Mouse (Mus musculus) hindbrain, embryonic 12.5 days (tissue): Measurements from ENCODE around the gene Fry. TPM values are rescaled to one million over a fixed set of nuclear protein-coding genes. Genes with fewer than 3 reads are reported as not detected.
A peak's percentile ranks its signal among the peaks of the same experiment; 100 is the strongest.

Source experiments
- ATAC-seq: fragments of 200-750 bp; cut with Nextera tagmentation; 2 replicates; pipeline ENCODE4 v1.8.0; 2017; ENCODE audit warnings: moderate TSS enrichment; ENCODE audit not compliant: low FRiP score
- H3K27ac ChIP-seq: fragments of 300-500 bp; sonication (generic); 2 replicates; pipeline ENCODE4 v1.5.1; 2016; ENCODE audit warnings: mild to moderate bottlenecking
- H3K27me3 ChIP-seq: fragments of 300-500 bp; sonication (generic); 2 replicates; pipeline ENCODE4 v1.6.1; 2016; ENCODE audit warnings: mild to moderate bottlenecking
- H3K36me3 ChIP-seq: fragments of 300-500 bp; sonication (generic); 2 replicates; pipeline ENCODE4 v1.6.1; 2016; ENCODE audit warnings: mild to moderate bottlenecking
- H3K4me1 ChIP-seq: fragments of 300-500 bp; sonication (generic); 2 replicates; pipeline ENCODE4 v1.6.1; 2016
- H3K4me2 ChIP-seq: fragments of 300-500 bp; sonication (generic); replicated peaks from 2 replicates; pipeline ENCODE4 v1.6.1; 2016; ENCODE audit warnings: mild to moderate bottlenecking
- H3K4me3 ChIP-seq: fragments of 300-500 bp; sonication (generic); 2 replicates; pipeline ENCODE4 v1.5.1; 2016; ENCODE audit warnings: mild to moderate bottlenecking
- H3K9ac ChIP-seq: fragments of 300-500 bp; sonication (generic); 2 replicates; pipeline ENCODE4 v1.6.1; 2016; ENCODE audit warnings: mild to moderate bottlenecking, moderate library complexity
- H3K9me3 ChIP-seq: fragments of 300-500 bp; sonication (generic); replicated peaks from 2 replicates; pipeline ENCODE4 v1.6.1; 2016; ENCODE audit warnings: mild to moderate bottlenecking
- WGBS: fragments of 180-500 bp; shearing (Covaris S2); methylation state at CpG from one replicate; pipeline ENCODE4 v1.1.7; 2016; 5-methylcytosine and 5-hydroxymethylcytosine counted together
- polyA plus RNA-seq: library from polyadenylated mRNA; unstranded; fragments of >200 nt; fragmentation: Nextera tagmentation; extraction: Ambion mirVana; gene quantifications from 2 replicates; pipeline ENCODE4 v1.2.1, GENCODE M21; 2016

Gene Fry
- polyA plus RNA-seq, 1 experiment from 2014 or later: 27.9 TPM

DNA sequence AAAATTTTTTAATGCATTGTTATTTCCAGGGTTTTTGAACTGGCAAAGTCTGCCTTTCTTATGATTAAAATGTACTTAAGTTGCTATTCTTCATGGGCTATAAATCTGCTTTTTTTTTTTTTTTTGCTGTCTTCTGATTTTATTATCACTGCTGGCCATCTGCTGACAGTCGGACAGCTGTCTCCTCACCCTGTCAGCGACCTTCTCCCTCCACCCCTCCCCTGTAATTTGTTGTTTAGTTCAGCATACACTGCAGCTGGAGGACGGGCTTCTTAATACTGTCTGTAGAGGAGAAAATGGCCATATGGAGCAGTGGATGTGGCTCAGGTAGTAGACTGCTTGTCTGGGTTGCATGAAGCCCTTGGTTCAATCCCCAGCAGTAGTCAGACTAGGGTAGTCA is 173.7 kb downstream of the Fry start:
- Histone ChIP-seq H3K27me3 (no peaks in the 10 kb centered on the region; the same call in 1 of the 2 replicates), H3K27ac (no peak overlapping the region), H3K4me1 (peaks cover 8% of the 10 kb centered on the region; the same call in 1 of the 2 replicates), H3K9ac (no peak overlapping the region), H3K4me3 (no peak overlapping the region), H3K4me2 (no peak overlapping the region), H3K9me3 (no peaks in the 10 kb centered on the region), H3K36me3 (no peaks in the 10 kb centered on the region)
- 47% methylated on average over 3 of the region's 3 CpGs for WGBS
- ATAC-seq: no peak

DNA sequence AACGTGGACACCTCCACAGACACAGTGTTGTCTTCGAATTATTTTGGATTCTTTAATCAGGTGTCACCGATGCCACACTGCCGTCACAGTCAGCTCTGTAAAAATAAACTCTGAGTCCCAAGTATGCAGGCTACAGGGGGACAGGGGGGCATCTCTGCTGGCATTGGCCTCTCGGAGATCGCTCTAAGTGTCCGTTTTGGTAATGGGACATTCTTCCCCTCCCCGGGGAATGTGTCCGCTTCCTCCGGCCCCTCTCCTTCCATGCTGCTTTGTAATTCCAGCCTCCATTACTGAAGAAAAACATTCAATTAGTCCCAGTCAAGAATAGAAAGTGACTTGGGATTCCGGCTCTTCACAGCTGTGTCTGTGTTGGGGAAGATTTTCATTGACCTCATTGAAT is 175.9 kb downstream of the Fry start:
- no peak overlapping the region for H3K4me2 ChIP-seq
- H3K4me3 ChIP-seq: no peak overlapping the region
- H3K9ac ChIP-seq: no peak overlapping the region
- 58% methylated on average over 11 of the region's 11 CpGs for WGBS
- ATAC-seq: no peak
- H3K4me1 ChIP-seq: peaks cover 8% of the 10 kb centered on the region; the same call in 1 of the 2 replicates
- no peaks in the 10 kb centered on the region; the same call in 1 of the 2 replicates for H3K27me3 ChIP-seq
- no peaks in the 10 kb centered on the region for H3K36me3 ChIP-seq
- H3K27ac ChIP-seq: no peak overlapping the region
- no peaks in the 10 kb centered on the region for H3K9me3 ChIP-seq

DNA sequence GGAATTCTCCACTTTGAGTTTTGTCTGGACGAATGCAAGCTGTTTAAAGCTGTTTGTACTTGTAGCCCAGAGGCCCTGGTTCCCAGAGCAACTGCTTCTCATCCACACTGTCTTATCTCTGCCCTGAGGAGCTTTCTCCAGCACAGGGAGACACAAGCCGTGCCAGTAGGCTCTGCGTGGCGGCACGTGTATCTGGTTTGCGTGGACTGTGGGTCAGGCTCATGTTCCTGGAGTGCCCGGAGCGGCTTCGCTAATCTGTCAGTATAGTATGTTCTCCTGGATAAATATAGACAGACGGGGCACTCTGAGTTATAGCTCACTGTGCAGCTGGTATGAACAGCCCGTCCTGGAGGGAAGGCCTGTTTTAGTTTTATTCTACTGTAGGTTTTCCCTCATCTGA is 176.7 kb downstream of the Fry start:
- Histone ChIP-seq H3K36me3 (no peaks in the 10 kb centered on the region), H3K4me1 (peaks cover 8% of the 10 kb centered on the region; the same call in 1 of the 2 replicates), H3K27ac (no peak overlapping the region), H3K27me3 (no peaks in the 10 kb centered on the region; the same call in 1 of the 2 replicates), H3K9ac (no peak overlapping the region), H3K9me3 (no peaks in the 10 kb centered on the region), H3K4me3 (no peak overlapping the region), H3K4me2 (no peak overlapping the region)
- WGBS: 84% methylated on average over 11 of the region's 11 CpGs
- no peak for ATAC-seq

DNA sequence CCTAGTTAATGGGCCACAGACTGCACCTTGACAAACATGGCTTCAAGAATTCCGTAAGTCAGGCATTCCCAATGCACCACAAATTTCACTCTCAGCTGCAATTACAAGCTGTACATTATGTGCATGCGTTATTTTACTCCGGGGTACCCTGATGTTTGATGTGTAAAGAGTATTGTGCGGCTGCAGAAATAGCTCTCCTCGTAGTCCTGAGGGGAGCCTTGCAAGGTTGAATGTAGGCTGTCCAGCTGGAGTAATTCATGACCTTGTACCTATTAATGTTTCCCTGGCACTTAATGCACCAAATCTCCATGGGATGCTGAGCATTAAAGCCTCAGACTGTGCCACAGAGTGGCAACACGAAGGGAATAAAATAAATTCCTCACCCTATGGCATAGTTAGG is 180.5 kb downstream of the Fry start:
- ATAC-seq: no peak
- Histone ChIP-seq H3K4me2 (no peak overlapping the region), H3K4me1 (no peaks in the 10 kb centered on the region), H3K9ac (no peak overlapping the region), H3K36me3 (no peaks in the 10 kb centered on the region), H3K9me3 (no peaks in the 10 kb centered on the region), H3K4me3 (no peak overlapping the region), H3K27ac (no peak overlapping the region), H3K27me3 (no peaks in the 10 kb centered on the region; the same call in 1 of the 2 replicates)
- WGBS: 83% methylated on average over 6 of the region's 6 CpGs

DNA sequence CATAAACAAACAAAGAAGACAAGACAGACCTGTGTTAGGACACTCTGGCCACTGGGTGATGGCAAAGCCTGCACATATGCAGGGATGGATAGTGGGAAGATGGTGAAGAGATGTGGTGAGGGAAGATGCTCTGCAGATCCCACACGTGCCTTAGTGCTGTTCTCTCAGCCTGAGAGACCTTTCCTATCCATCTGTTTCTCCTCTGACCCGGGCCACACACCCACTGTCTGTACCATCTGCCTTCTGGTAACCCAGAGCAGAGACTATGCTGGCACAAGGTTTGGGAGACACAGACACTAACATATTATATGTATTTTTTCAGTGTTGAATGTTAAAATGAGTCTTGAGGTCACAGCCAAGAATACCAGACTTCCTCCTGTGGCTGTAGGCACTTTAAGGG is 183.7 kb downstream of the Fry start:
- Histone ChIP-seq H3K27ac (no peak overlapping the region), H3K4me2 (no peak overlapping the region), H3K36me3 (no peaks in the 10 kb centered on the region), H3K9ac (no peak overlapping the region), H3K9me3 (no peaks in the 10 kb centered on the region), H3K4me1 (no peaks in the 10 kb centered on the region), H3K4me3 (no peak overlapping the region), H3K27me3 (no peaks in the 10 kb centered on the region)
- ATAC-seq: no peak
- 81% methylated on average over 2 of the region's 2 CpGs for WGBS

DNA sequence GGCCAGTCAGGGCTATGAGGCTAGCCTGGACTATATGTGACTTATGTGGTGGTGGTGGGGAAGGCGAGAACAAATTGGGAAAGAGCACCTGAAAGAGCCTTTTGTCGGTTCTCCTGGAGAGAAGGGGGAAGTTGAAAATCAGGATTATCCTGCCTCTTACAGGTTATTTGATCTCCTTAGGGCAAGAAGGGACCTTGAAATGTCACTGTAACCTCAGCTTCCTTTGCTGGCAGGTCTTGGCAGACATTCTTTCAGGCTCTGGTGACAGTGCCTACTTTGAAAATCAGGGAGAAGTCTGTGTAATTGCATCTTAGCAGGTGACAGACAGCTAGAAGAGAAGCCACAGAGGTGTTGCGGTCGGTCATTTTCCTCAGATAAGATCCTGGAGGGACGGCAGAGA is 184.6 kb downstream of the Fry start:
- Histone ChIP-seq H3K36me3 (no peaks in the 10 kb centered on the region), H3K4me1 (no peaks in the 10 kb centered on the region), H3K4me3 (no peak overlapping the region), H3K4me2 (no peak overlapping the region), H3K9me3 (no peaks in the 10 kb centered on the region), H3K27ac (no peak overlapping the region), H3K9ac (no peak overlapping the region), H3K27me3 (no peaks in the 10 kb centered on the region)
- ATAC-seq: no peak
- 70% methylated on average over 5 of the region's 5 CpGs for WGBS

DNA sequence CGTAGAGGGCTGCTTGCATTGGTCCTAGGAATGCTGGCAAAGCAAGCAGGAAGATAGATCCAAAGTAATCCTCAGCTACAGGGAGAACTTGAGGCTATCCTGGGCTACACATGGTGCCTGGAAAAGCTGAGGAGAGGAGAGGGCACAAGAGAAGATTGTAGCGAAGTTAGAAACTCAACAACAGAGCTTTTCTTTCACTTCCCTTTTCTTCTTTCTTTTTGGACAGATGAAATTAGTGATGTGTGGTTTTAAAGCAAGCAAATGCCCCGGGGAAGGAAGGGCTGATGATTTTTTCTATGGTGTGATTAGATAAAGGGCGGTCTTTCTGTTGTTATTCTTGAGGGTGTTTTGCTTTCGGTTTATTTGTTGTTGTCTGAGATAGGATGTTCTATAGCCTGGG is 188.1 kb downstream of the Fry start:
- Histone ChIP-seq H3K27ac (no peak overlapping the region), H3K27me3 (no peaks in the 10 kb centered on the region), H3K4me3 (no peak overlapping the region), H3K9ac (no peak overlapping the region), H3K4me1 (no peaks in the 10 kb centered on the region), H3K36me3 (peaks cover 10% of the 10 kb centered on the region; the same call in 1 of the 2 replicates), H3K4me2 (no peak overlapping the region), H3K9me3 (0 out of 2 replicates have a peak, but pooled peaks cover 3% of the 10 kb centered on the region)
- no peak for ATAC-seq
- 91% methylated on average over 5 of the region's 5 CpGs for WGBS

DNA sequence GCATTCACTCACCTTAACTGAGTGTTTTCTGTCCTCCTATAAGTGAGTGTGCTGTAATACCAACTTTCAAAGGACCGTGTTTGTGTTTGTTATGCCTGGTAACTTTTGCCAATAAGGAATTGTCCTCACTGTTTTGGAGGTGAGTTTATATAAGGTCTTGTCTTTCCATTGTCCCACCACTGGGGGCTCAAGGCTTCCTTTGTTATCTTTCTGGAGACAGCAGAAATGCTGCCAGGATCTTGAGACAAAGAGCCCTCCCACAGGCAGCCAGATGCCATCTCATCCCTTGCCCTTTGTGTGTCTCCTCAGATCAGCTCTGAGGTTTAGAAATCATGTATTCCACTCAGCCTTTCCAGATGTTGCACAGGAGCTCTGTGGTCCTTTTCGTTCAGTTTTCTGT is 194.8 kb downstream of the Fry start:
- ATAC-seq: no peak
- Histone ChIP-seq H3K27ac (no peak overlapping the region), H3K4me2 (no peak overlapping the region), H3K9ac (no peak overlapping the region), H3K36me3 (peaks cover 10% of the 10 kb centered on the region; the same call in 1 of the 2 replicates), H3K4me1 (no peaks in the 10 kb centered on the region), H3K9me3 (0 out of 2 replicates have a peak, but pooled peaks cover 3% of the 10 kb centered on the region), H3K4me3 (no peak overlapping the region), H3K27me3 (no peaks in the 10 kb centered on the region)
- 71% methylated on average over 2 of the region's 2 CpGs for WGBS

DNA sequence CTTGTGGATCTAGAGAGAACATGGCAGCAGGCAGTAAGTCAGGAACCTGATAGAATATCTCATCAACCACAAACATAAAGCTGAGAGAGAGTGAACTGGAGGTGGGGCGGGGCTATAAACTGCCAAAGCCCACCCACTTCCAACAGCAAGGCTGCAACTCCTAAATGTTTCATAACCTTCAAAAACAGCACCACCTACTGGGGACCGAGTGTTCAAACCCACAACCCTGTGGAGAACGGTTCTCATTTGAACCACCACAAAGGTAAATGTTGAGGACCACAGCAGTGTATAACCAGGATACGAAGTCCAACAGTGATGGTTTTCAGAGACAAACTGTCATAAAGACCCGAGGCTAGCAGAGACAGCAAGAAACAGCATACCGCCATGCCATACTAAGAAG is 196.1 kb downstream of the Fry start:
- H3K27me3 ChIP-seq: no peaks in the 10 kb centered on the region
- no peaks in the 10 kb centered on the region for H3K9me3 ChIP-seq
- WGBS: 92% methylated on average over 6 of the region's 6 CpGs
- no peaks in the 10 kb centered on the region for H3K4me1 ChIP-seq
- ATAC-seq: no peak
- H3K27ac ChIP-seq: no peak overlapping the region
- no peak overlapping the region for H3K4me2 ChIP-seq
- H3K4me3 ChIP-seq: no peak overlapping the region
- H3K36me3 ChIP-seq: peaks cover 10% of the 10 kb centered on the region; the same call in 1 of the 2 replicates
- H3K9ac ChIP-seq: no peak overlapping the region

DNA sequence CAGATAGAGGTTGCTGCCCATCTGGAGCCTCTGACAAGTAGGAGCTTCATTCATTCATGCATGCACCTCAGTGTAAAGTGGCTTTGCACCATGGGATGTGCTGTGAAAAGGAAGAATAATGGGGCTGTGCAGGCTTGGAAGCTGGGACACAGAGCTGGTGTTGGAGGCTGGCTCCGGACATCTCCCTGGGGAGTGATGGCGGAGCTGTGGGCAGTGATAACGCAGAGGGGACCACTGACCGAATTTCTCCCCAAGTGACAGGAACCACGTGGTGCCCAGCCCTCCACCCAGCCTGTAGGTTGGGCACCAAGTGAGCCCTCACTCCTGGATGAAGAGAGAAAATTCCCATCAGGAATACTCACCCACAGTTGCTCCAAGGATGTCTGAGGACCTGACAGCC is 207.0 kb downstream of the Fry start:
- H3K4me1 ChIP-seq: no peaks in the 10 kb centered on the region
- peak; percentile 58; the same call in 1 of the 2 replicates for ATAC-seq
- H3K9ac ChIP-seq: no peak overlapping the region
- no peaks in the 10 kb centered on the region for H3K36me3 ChIP-seq
- H3K27me3 ChIP-seq: no peaks in the 10 kb centered on the region
- no peak overlapping the region for H3K4me2 ChIP-seq
- no peaks in the 10 kb centered on the region for H3K9me3 ChIP-seq
- 51% methylated on average over 5 of the region's 5 CpGs for WGBS
- no peak overlapping the region for H3K4me3 ChIP-seq
- H3K27ac ChIP-seq: no peak overlapping the region

DNA sequence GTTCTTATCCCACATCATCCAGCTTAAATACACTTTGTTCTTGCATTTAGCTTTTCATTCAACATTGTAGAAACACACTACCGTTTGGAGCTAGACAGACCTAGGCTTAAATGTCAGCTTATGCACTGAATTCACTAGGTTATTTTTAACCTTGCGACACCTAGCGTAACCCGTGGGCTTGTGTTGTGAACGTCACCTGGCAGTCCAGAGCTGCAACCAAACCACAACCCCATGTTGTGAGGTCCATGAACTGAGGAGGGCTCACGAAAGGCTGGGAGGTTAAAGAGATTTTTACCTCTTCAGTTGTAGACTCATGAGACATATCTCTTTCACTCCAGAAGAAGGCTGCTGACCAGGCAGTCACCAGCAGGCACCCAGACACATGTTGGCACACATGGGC is 210.2 kb downstream of the Fry start:
- H3K27ac ChIP-seq: no peak overlapping the region
- H3K9ac ChIP-seq: no peak overlapping the region
- no peak overlapping the region for H3K4me3 ChIP-seq
- no peaks in the 10 kb centered on the region for H3K36me3 ChIP-seq
- 92% methylated on average over 6 of the region's 6 CpGs for WGBS
- no peaks in the 10 kb centered on the region for H3K4me1 ChIP-seq
- H3K9me3 ChIP-seq: no peaks in the 10 kb centered on the region
- H3K27me3 ChIP-seq: no peaks in the 10 kb centered on the region
- no peak for ATAC-seq
- no peak overlapping the region for H3K4me2 ChIP-seq

DNA sequence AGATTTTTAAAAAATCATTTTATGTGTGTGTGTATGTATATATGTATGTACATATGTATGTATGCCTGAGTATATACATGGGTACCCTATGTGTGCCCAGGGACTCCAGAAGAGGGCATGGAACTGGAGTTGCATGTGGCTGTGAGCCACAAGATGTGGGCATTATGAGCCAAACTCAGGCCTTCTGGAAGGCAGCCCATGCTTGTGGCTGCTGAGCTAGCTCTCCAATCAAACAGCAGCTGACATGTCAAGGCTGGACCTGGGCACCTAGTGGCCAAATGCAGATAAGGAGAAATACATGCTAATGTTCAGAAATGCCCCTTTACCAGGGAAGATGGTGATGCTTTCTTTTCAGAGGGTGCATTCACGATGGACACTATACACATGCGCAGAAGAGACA is 213.4 kb downstream of the Fry start:
- Histone ChIP-seq H3K4me2 (no peak overlapping the region), H3K4me3 (no peak overlapping the region), H3K9ac (no peak overlapping the region), H3K27me3 (no peaks in the 10 kb centered on the region), H3K36me3 (no peaks in the 10 kb centered on the region), H3K27ac (no peak overlapping the region), H3K4me1 (no peaks in the 10 kb centered on the region), H3K9me3 (no peaks in the 10 kb centered on the region)
- WGBS: 86% methylated on average over 2 of the region's 2 CpGs
- ATAC-seq: no peak

DNA sequence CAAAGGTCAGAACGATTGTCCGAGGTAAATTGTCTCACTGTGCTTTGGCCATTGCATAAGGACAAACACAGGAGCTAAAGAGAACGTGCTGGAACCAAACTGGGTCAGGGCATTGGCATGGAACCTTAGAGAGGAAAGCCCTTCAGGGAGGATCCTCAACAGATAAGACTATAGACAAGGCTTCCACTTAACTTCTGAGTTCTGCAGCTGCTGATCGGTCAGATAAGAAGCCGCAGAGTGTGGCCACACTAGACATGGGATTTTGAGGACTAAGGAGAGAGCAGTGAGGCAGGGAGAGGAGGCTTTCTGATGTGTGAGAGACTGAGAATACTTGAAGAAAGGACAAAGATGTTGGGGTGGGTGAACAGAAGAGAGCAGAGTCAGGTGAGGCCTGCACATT is 214.4 kb downstream of the Fry start:
- 66% methylated on average over 5 of the region's 5 CpGs for WGBS
- no peaks in the 10 kb centered on the region for H3K27me3 ChIP-seq
- H3K9me3 ChIP-seq: no peaks in the 10 kb centered on the region
- ATAC-seq: no peak
- H3K36me3 ChIP-seq: no peaks in the 10 kb centered on the region
- no peak overlapping the region for H3K4me3 ChIP-seq
- H3K9ac ChIP-seq: no peak overlapping the region
- H3K4me1 ChIP-seq: no peaks in the 10 kb centered on the region
- H3K27ac ChIP-seq: no peak overlapping the region
- no peak overlapping the region for H3K4me2 ChIP-seq
